Mouse (Mus musculus): ENCODE results near the gene Tmem37. TPM values are rescaled to one million over a fixed set of nuclear protein-coding genes. Genes with fewer than 3 reads are reported as not detected.

The Tmem37 gene
- polyA plus RNA-seq, 1 experiment = 80.4 TPM

GRCm38 (mm10) chr1:120066159-120066558 is 7.7 kb downstream of the Tmem37 start:
- Histone ChIP-seq H3K79me2 (ENCODE audit: control insufficient read depth, insufficient read depth) (peaks cover under 1% of the 10 kb centered on the region), H3K4me3 (no peak overlapping the region), H3K36me3 (ENCODE audit: control insufficient read depth, insufficient read depth) (no peaks in the 10 kb centered on the region), H3K4me2 (ENCODE audit: low read depth) (no peak overlapping the region), H3ac (ENCODE audit: control insufficient read depth, insufficient read length) (no peak overlapping the region), H3K27me3 (ENCODE audit: control insufficient read depth, insufficient read depth, insufficient read length) (no peaks in the 10 kb centered on the region)
- no peak for TF ChIP-seq USF1 (IDR thresholded peaks at IDR 0.05; ENCODE audit: low read depth)
- TF ChIP-seq SRF (IDR thresholded peaks at IDR 0.05; ENCODE audit: control insufficient read depth, insufficient read length, low read depth) = no peak
- TF ChIP-seq REST (IDR thresholded peaks at IDR 0.05; ENCODE audit: insufficient read depth, insufficient read length) = no peak
- TF ChIP-seq MAX (IDR thresholded peaks at IDR 0.05; ENCODE audit: low read depth) = no peak
- no peak for TF ChIP-seq POLR2AphosphoS2 (IDR thresholded peaks at IDR 0.05; ENCODE audit: insufficient read length, low read depth)
- TF ChIP-seq MYOG (IDR thresholded peaks at IDR 0.05; ENCODE audit: control insufficient read depth in 1 of 3, insufficient read depth in 1 of 3, insufficient read length in 2 of 3, low read depth in 2 of 3) = no peak
- TF ChIP-seq CEBPB (IDR thresholded peaks at IDR 0.05; ENCODE audit: insufficient read depth, poor library complexity, severe bottlenecking) = no peak
- no peak for TF ChIP-seq MYOD1 (IDR thresholded peaks at IDR 0.05; ENCODE audit: control insufficient read depth in 1 of 3, insufficient read length in 2 of 3, low read depth in 2 of 3)
- TF ChIP-seq TCF3 (IDR thresholded peaks at IDR 0.05; ENCODE audit: insufficient read length, low read depth) = no peak
- no peak for TF ChIP-seq POLR2A (IDR thresholded peaks at IDR 0.05; ENCODE audit: insufficient read length, low read depth)
- no peak for TF ChIP-seq TCF12 (IDR thresholded peaks at IDR 0.05; ENCODE audit: insufficient read depth, poor library complexity, severe bottlenecking)
- no peak for TF ChIP-seq E2F4 (IDR thresholded peaks at IDR 0.05; ENCODE audit: insufficient read depth)

- Histone ChIP-seq H3K27me3 (ENCODE audit: control insufficient read depth, insufficient read depth, insufficient read length) (no peaks in the 10 kb centered on the region), H3ac (ENCODE audit: control insufficient read depth, insufficient read length) (no peak overlapping the region), H3K4me2 (ENCODE audit: low read depth) (no peak overlapping the region), H3K4me3 (no peak overlapping the region), H3K36me3 (ENCODE audit: control insufficient read depth, insufficient read depth) (no peaks in the 10 kb centered on the region), H3K79me2 (ENCODE audit: control insufficient read depth, insufficient read depth) (no peaks in the 10 kb centered on the region)
- TF ChIP-seq MYOD1 (IDR thresholded peaks at IDR 0.05; ENCODE audit: control insufficient read depth in 1 of 3, insufficient read length in 2 of 3, low read depth in 2 of 3) (no peak), E2F4 (IDR thresholded peaks at IDR 0.05; ENCODE audit: insufficient read depth) (no peak), CEBPB (IDR thresholded peaks at IDR 0.05; ENCODE audit: insufficient read depth, poor library complexity, severe bottlenecking) (no peak), TCF12 (IDR thresholded peaks at IDR 0.05; ENCODE audit: insufficient read depth, poor library complexity, severe bottlenecking) (no peak)
Measured at GRCm38 (mm10) chr1:120064036-120064682, 9.7 kb downstream of the Tmem37 start.

GRCm38 (mm10) chr1:120062231-120062630 is 11.6 kb downstream of the Tmem37 start:
- Histone ChIP-seq H3K79me2 (ENCODE audit: control insufficient read depth, insufficient read depth) (no peaks in the 10 kb centered on the region), H3K36me3 (ENCODE audit: control insufficient read depth, insufficient read depth) (no peaks in the 10 kb centered on the region), H3K4me2 (ENCODE audit: low read depth) (no peak overlapping the region), H3ac (ENCODE audit: control insufficient read depth, insufficient read length) (no peak overlapping the region), H3K27me3 (ENCODE audit: control insufficient read depth, insufficient read depth, insufficient read length) (no peaks in the 10 kb centered on the region), H3K4me3 (no peak overlapping the region)
- no peak for TF ChIP-seq TCF3 (IDR thresholded peaks at IDR 0.05; ENCODE audit: insufficient read length, low read depth)
- TF ChIP-seq TCF12 (IDR thresholded peaks at IDR 0.05; ENCODE audit: insufficient read depth, poor library complexity, severe bottlenecking) = no peak
- TF ChIP-seq E2F4 (IDR thresholded peaks at IDR 0.05; ENCODE audit: insufficient read depth) = no peak
- TF ChIP-seq POLR2AphosphoS2 (IDR thresholded peaks at IDR 0.05; ENCODE audit: insufficient read length, low read depth) = no peak

GRCm38 (mm10) chr1:120060687-120061086 is 13.2 kb downstream of the Tmem37 start:
- Histone ChIP-seq H3K4me3 (no peak overlapping the region), H3ac (ENCODE audit: control insufficient read depth, insufficient read length) (no peak overlapping the region), H3K4me2 (ENCODE audit: low read depth) (no peak overlapping the region), H3K36me3 (ENCODE audit: control insufficient read depth, insufficient read depth) (no peaks in the 10 kb centered on the region), H3K79me2 (ENCODE audit: control insufficient read depth, insufficient read depth) (no peaks in the 10 kb centered on the region), H3K27me3 (ENCODE audit: control insufficient read depth, insufficient read depth, insufficient read length) (no peaks in the 10 kb centered on the region)
- TF ChIP-seq USF1 (IDR thresholded peaks at IDR 0.05; ENCODE audit: low read depth) = no peak
- TF ChIP-seq POLR2AphosphoS2 (IDR thresholded peaks at IDR 0.05; ENCODE audit: insufficient read length, low read depth) = no peak
- no peak for TF ChIP-seq CEBPB (IDR thresholded peaks at IDR 0.05; ENCODE audit: insufficient read depth, poor library complexity, severe bottlenecking)
- TF ChIP-seq MYOD1 (IDR thresholded peaks at IDR 0.05; ENCODE audit: control insufficient read depth in 1 of 3, insufficient read length in 2 of 3, low read depth in 2 of 3) = no peak
- no peak for TF ChIP-seq TCF12 (IDR thresholded peaks at IDR 0.05; ENCODE audit: insufficient read depth, poor library complexity, severe bottlenecking)
- TF ChIP-seq MAX (IDR thresholded peaks at IDR 0.05; ENCODE audit: low read depth) = no peak
- no peak for TF ChIP-seq E2F4 (IDR thresholded peaks at IDR 0.05; ENCODE audit: insufficient read depth)
- TF ChIP-seq TCF3 (IDR thresholded peaks at IDR 0.05; ENCODE audit: insufficient read length, low read depth) = no peak
- no peak for TF ChIP-seq POLR2A (IDR thresholded peaks at IDR 0.05; ENCODE audit: insufficient read length, low read depth)
- TF ChIP-seq SRF (IDR thresholded peaks at IDR 0.05; ENCODE audit: control insufficient read depth, insufficient read length, low read depth) = no peak
- TF ChIP-seq MYOG (IDR thresholded peaks at IDR 0.05; ENCODE audit: control insufficient read depth in 1 of 3, insufficient read depth in 1 of 3, insufficient read length in 2 of 3, low read depth in 2 of 3) = no peak
- no peak for TF ChIP-seq REST (IDR thresholded peaks at IDR 0.05; ENCODE audit: insufficient read depth, insufficient read length)

- Histone ChIP-seq H3K4me2 (ENCODE audit: low read depth) (no peak overlapping the region), H3K27me3 (ENCODE audit: control insufficient read depth, insufficient read depth, insufficient read length) (no peaks in the 10 kb centered on the region), H3ac (ENCODE audit: control insufficient read depth, insufficient read length) (no peak overlapping the region)
Measured at GRCm38 (mm10) chr1:120057674-120058430, 16.0 kb downstream of the Tmem37 start.

More at GRCm38 (mm10) chr1:120057674-120058430, 16.0 kb downstream of the Tmem37 start:
- Histone ChIP-seq H3K79me2 (ENCODE audit: control insufficient read depth, insufficient read depth) (no peaks in the 10 kb centered on the region), H3K36me3 (ENCODE audit: control insufficient read depth, insufficient read depth) (no peaks in the 10 kb centered on the region), H3K4me3 (no peak overlapping the region)
- TF ChIP-seq POLR2A (IDR thresholded peaks at IDR 0.05; ENCODE audit: insufficient read length, low read depth) (no peak), MAX (IDR thresholded peaks at IDR 0.05; ENCODE audit: low read depth) (no peak)

All from myocyte (in vitro differentiated cells).